Mouse (Mus musculus) right cerebral cortex, adult 18-20 months (tissue): ENCODE results near the gene Mrps18c.

Source experiments
- DNase-seq: peaks from one replicate; pipeline ENCODE4 v3.0.0; 2022; ENCODE audit warnings: mixed read lengths

Mrps18c gene

DNA sequence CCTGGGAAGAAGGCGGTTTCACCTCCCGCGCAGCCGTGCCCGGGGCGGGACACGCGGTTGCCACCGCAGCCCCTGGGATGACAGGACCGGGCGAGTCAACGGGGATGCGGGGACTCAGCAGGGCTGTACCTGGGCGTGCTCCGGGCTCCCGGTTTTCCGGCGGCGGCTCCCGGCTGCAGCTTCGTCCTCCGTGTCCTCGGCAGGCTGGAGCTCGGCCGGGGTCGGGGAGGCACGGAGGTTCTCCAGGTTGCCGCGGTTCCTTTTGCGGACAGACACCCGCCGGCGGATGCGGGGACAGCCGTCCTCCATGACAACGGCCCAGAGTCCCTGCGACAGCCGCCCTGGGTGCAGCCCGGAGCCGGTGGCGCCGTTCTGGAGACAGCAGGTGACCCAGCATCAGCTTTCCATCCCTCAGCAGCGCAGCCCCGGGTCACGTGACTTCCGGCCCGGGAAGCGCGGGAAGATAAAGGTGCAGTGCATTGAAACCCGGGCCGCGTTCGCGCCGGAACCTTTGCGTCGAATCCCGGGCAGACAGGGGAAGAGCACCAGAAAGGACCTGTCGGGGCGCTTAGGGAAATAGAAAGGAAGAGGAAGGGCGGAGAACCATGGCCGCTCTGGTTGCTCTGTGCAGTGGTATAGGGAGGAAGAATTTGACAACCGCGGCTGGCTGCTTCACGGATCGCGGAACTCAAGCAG lies at the start of gene Mrps18c, which contains the start of gene Helq:
Mrps18c (plus strand) TSS at position 463 of the 696 bp plus-strand sequence.
Helq (minus strand) TSS at position 434 of the 696 bp plus-strand sequence.
- peak; percentile 95 for DNase-seq

DNA sequence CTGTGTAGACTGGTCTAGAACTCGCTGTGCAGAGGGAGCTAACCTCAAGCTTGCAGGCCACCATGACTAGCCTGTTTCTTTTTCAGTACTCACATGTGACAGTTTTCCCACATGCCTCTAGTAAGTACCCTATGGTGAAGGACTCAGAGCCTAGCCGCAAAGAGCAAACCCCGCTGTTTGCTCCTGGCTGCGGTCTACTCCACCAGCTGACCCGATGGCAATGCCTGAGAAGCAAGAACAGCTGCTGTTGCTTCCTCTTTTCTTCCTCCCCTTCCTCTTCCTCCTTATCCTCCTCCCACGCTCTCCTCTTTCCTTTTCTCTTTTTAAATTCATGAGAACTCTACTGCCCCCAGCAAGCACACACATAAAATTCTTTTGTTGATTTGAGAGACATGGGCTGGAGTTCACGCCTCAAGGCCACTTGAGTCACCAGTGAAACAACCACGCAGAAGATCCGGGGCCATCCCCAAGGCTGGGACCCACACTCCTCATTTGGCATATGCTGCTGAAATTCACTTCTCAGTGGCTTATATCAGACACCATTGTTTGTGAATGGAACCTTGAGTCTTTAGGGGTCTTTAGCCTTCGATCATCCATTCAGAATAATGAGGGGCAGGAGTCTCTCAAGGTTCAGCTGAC lies 47.7 kb upstream of the Mrps18c start:
- no peak for DNase-seq

DNA sequence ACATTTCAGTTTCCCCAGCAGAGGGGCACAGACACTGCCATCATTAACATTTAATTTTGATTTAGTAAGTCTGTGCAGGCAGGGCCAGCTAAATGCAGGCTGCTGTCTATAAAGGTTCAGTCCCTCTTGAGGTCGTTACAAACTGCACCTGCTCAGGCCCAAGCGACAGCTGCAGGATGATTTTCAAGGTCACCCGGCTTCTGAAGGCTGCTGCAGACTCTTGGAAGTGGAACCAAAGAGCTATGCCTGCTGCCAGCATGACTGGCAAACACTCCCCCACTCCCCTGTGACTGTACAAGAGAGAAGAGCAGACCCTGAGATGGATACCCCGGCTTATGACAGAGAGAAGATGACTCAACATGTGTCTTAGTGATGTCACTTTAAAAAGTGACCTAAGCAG lies 46.8 kb upstream of the Mrps18c start:
- DNase-seq: no peak

DNA sequence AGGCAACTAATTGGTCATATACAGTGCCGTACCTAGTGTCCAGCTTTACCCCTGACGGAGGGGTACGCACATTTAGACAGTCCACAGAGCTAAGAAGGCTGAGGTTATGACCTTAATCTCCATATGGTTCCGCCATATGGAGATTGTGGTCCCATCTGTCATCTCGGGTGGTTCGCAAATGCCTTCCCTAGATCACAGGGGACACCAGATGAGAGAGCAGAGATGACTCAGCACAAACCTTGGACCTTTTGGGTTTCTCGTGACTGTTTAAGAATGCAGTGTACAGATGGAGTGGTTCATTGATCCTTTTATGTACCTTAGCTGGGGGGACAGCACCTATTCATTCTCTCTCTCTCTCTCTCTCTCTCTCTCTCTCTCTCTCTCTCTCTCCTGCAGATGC lies 45.0 kb upstream of the Mrps18c start:
- no peak for DNase-seq

DNA sequence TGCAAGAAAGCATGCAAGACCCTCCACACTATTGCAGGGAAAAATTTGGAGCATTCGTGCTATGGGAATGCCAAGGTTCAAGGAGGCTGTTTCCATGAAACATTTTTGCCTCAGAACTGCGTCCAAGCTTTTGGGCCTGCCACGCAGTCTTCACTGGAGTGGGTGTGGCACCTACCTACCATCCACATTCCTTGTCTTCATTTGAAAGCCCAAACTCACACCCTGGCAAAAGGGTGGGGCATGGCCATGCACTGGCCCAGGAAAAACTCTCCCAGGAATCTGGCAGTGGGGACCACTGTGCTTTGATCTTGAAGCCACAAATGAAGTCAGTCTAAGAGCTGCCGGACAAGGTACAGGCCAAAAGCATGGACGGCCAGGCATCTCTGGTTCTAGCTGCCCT lies 40.3 kb upstream of the Mrps18c start:
- no peak for DNase-seq

DNA sequence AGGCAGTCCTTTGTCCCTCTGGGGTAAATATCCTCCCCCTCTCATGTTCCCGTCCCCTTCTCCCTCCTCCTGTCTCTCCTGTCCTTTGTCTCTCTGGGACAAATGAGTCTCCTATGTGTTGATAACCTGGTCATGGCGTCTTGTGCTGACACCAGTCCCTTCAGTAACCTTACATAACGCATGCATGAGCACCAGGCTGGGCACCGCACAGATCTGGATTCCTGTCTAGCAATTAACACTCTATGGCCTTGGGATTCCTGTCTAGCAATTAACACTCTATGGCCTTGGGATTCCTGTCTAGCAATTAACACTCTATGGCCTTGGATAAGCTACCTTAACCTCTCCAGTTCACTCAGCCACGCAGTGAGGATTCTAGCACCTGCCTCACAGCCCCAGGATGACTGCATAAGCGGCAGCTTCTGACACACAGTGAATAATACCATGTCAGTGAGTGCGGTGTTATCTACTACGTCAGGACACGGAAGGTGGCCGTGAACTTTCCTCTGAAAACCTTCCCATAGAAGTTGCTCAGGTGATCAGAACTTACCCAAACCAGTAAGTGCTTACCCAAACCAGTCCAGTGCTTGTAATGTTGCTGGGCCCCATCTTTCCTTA lies 38.3 kb upstream of the Mrps18c start:
- no peak for DNase-seq

GRCm38 (mm10) chr5:100761736-100762135 lies 36.7 kb upstream of the Mrps18c start:
- DNase-seq: no peak

GRCm38 (mm10) chr5:100766026-100766425 lies 32.4 kb upstream of the Mrps18c start:
- DNase-seq: peak; percentile 49

GRCm38 (mm10) chr5:100771575-100771974 lies 26.9 kb upstream of the Mrps18c start:
- no peak for DNase-seq

GRCm38 (mm10) chr5:100775778-100776404 lies 22.5 kb upstream of the Mrps18c start:
- no peak for DNase-seq

DNA sequence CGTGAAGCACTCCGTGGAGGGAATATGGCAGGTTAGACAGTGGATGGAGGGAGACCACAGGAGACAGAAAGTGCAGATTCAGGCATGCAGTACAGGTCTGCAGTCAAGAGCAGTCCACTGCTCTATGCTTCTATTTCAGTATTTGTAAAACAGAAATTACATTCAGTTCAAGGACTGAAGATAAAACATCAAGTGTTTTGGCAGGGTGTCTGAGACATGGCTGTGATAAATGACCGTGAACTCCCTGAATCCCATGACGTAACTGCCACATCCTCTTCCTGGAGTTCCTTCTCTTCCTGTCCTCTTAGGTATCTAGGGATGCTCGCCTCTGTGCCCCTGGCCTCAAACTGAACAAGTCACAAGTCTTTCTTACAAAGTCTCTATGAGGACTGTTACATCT lies 21.5 kb upstream of the Mrps18c start:
- no peak for DNase-seq

DNA sequence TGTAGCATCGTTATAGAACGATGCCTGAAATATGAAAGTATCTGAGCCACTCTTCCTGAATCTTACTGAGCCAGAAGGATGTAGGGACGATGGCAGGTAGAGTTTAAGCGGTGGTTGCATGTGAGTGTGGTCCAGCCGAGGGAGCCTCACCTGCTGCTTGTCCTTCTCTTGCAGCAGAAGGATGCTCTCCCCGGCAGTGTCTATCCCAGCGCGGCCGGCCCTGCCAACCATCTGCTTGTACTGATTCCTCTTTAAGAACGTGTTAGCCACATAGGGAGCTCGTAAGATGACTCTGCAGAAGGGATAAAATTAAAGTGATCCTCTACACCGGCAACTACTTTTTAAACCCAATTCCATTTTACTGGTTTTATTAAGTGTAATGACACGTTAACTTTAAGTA lies 19.4 kb upstream of the Mrps18c start:
- no peak for DNase-seq

GRCm38 (mm10) chr5:100787527-100787926 lies 10.9 kb upstream of the Mrps18c start:
- no peak for DNase-seq

GRCm38 (mm10) chr5:100792261-100792660 lies 6.2 kb upstream of the Mrps18c start:
- DNase-seq: no peak

DNA sequence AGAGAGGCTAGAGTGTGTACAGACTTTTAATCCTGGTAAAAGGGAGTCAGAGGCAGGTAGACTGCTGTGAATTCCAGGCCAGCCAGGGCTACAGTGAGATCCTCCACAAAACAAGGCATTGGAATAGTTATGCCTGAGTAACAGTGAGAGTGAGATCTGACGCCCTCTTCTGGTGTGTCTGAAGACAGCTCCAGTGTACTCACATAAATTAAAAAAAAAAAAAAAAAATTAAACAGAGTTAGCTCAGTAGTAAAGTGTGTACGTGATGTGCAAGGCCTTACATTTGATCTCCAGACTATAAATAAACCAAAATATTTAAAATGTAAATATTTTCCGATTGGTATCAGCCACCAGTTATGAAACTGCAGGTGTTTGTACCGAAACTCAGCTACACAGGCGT lies 4.3 kb upstream of the Mrps18c start:
- no peak for DNase-seq

GRCm38 (mm10) chr5:100818341-100818740 lies 19.9 kb downstream of the Mrps18c start:
- DNase-seq: no peak

DNA sequence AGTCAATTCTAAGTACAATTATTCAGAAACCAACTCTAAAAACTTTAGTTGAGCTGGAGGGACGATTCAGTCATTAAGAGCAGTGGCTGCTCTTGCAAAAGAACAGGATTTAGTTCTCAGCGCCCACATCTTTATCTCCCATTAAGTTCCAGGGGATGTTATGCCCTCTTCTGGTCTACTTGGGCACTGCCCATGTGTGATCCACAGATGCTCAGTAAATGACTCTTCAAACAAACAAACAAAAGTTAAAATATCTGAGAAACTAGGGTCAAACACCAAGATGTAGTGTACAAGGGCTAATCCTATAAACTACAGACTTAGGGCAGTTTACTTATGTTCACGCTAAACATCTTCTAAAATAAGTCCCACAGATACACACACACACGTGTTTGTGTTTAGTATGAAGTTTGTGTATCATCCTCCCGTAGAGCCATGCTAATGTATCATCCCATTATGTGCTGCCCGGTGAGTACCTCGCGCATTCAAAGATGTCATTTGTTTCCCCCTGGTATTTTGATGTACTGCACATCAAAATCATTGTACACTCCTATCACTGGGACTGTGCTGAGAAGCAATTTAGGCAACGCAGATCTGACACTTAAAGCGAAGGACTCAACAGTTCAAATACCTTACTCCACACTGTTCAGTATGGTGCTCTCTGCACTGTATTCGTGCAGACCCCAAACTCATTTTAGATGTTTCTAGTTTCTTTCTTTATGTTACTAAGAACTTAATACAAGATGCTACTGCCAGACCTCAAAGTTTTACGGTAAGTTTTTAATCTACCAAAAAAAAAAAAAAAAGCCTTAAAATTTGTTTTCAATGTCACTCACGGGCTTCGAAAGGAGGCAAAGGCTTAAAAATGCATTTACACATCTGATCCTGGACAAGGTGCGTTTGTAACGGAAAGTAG lies 21.4 kb downstream of the Mrps18c start:
- no peak for DNase-seq

GRCm38 (mm10) chr5:100820483-100821184 lies 22.2 kb downstream of the Mrps18c start, which contains the start of gene Abraxas1:
Gene Abraxas1 (minus strand): TSS chr5:100820965.
- DNase-seq: peak; percentile 92

- DNase-seq: no peak
These were observed 22.9 kb downstream of the Mrps18c start for GRCm38 (mm10) chr5:100821375-100821774.

DNA sequence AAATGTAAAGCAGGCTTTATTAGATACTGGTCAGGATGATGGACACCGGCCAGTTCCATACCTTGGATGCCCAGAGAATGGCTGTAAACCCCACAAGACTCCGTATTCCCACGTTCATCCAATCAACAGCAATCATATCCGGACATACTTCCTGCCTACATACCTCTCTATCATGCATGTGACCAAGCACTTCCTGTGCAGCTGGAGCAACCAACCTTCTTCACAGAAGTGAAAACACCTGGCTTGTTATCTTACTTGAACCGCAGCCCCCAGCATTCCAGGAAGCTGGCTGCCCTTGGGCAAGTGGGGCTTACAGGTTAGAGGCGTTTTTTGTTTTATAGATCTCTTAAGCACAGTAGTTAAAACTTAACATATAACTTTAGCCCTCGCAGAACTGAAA lies 24.4 kb downstream of the Mrps18c start:
- DNase-seq: no peak

DNA sequence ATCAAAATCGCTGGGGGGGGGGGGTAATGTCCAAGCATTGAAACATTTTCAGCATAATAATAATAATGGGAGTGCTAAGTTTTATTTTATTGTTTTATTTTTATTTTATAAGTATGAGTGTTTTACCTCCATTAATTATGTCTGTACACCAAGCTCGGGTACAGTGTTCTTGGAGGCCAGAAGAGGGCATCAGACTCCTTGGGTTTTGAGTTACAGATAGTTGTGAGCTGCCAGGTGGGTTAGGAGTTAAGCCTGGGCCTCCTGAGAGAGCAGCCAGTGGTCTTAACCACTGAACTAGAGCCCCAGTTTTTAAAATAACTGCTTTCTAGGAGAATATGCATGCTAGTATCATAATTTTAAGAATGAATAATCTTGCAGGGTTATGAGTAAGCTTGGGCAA lies 27.5 kb downstream of the Mrps18c start:
- DNase-seq: no peak

- DNase-seq: no peak
These were observed 28.1 kb downstream of the Mrps18c start for GRCm38 (mm10) chr5:100826531-100826930.
